Comparison of ENCODE assay signal across 23 mouse cellular contexts in genomic region chr6:148120703-148121102, GRCm38 (mm10).
DNase-seq lines count a peak whose midpoint lies in the region; ATAC-seq and TF ChIP-seq lines count a peak whose summit lies in the region.
"Had no signal": no experiment of that assay in that cellular context is flagged by ENCODE, and none has a peak within 500 bp of the region (broad histone marks: within the 10 kb centered on the region; RNA-seq: fewer than 3 reads in every experiment).

No protein-coding gene starts in this region.

- no peak for TF ChIP-seq POLR2A in MEL (IDR thresholded peaks at IDR 0.05; ENCODE audit: control insufficient read depth in 1 of 2, insufficient read depth in 1 of 2, low read depth in 1 of 2, low read length in 2 of 2, poor library complexity in 1 of 2)

- H3K4me3 ChIP-seq in MEL (ENCODE audit: control insufficient read depth in 1 of 2, insufficient read depth in 1 of 2, low read depth in 2 of 2, low read length in 2 of 2): peak overlapping the region; percentile 16 to 18; a peak in 2 of 4 replicates
- H3K4me3 ChIP-seq: embryonic facial prominence, embryonic 13.5 days; embryonic facial prominence, embryonic 15.5 days; erythroblast, embryonic 14.5 days; forebrain, embryonic 10.5 days; forebrain, embryonic 12.5 days had no signal

- no peaks in the 10 kb centered on the region for H3K9me3 ChIP-seq in MEL (replicated peaks; ENCODE audit: insufficient read depth, low read length)
- H3K9me3 ChIP-seq: embryonic facial prominence, embryonic 13.5 days; embryonic facial prominence, embryonic 15.5 days; forebrain, embryonic 10.5 days; forebrain, embryonic 12.5 days had no signal

- peaks cover 7 to 20% of the 10 kb centered on the region in 2 experiments for H3K4me1 ChIP-seq in MEL (ENCODE audit: control insufficient read depth in 1 of 2, insufficient read depth in 2 of 2, low read length in 2 of 2)
- H3K4me1 ChIP-seq: embryonic facial prominence, embryonic 13.5 days; embryonic facial prominence, embryonic 15.5 days; forebrain, embryonic 10.5 days; forebrain, embryonic 12.5 days had no signal

- no peak for TF ChIP-seq CTCF in MEL (IDR thresholded peaks at IDR 0.05 in 2 of 3, conservative IDR thresholded peaks at IDR 0.05 in 1 of 3; ENCODE audit: control insufficient read depth in 1 of 3, insufficient read depth in 1 of 3, low read depth in 2 of 3, low read length in 3 of 3, poor library complexity in 1 of 3, severe bottlenecking in 1 of 3)

- no peak for TF ChIP-seq RAD21 in MEL (IDR thresholded peaks at IDR 0.05; ENCODE audit: low read depth, low read length)

- H3K27ac ChIP-seq in MEL (ENCODE audit: control insufficient read depth, low read depth, low read length): peak overlapping the region; percentile 67
- H3K27ac ChIP-seq: embryonic facial prominence, embryonic 13.5 days; embryonic facial prominence, embryonic 15.5 days; forebrain, embryonic 10.5 days; forebrain, embryonic 12.5 days had no signal

- no peaks in the 10 kb centered on the region for H3K79me2 ChIP-seq in MEL (ENCODE audit: control insufficient read depth, insufficient read depth, low read length, poor library complexity)

- H3K27me3 ChIP-seq in MEL (ENCODE audit: control insufficient read depth in 1 of 2, insufficient read depth in 2 of 2, low read length in 2 of 2): no peaks in the 10 kb centered on the region
- H3K27me3 ChIP-seq: embryonic facial prominence, embryonic 13.5 days; embryonic facial prominence, embryonic 15.5 days had no signal

- H3K36me3 ChIP-seq in MEL (ENCODE audit: control insufficient read depth in 1 of 2, insufficient read depth in 2 of 2, low read length in 2 of 2): peaks cover 0 to 7% of the 10 kb centered on the region in 2 experiments; a peak in 2 of 4 replicates
- H3K36me3 ChIP-seq: embryonic facial prominence, embryonic 13.5 days; embryonic facial prominence, embryonic 15.5 days; forebrain, embryonic 10.5 days; forebrain, embryonic 12.5 days had no signal

- peak; percentile 61 to 66 for TF ChIP-seq EP300 in MEL (IDR thresholded peaks at IDR 0.05; ENCODE audit: low read depth in 1 of 2, low read length in 2 of 2)

- ATAC-seq in cerebellum, adult (ENCODE audit: insufficient number of reproducible peaks, low FRiP score, low TSS enrichment): 0 out of 2 replicates have a peak, but pooled peaks have one; percentile 15
- ATAC-seq in granulocyte monocyte progenitor cell, adult 5-6 weeks (replicated peaks; ENCODE audit: poor library complexity, severe bottlenecking): peak; percentile 33; the same call in 1 of the 2 replicates
- ATAC-seq in megakaryocyte-erythroid progenitor cell, adult 5-6 weeks (replicated peaks; ENCODE audit: low FRiP score, low TSS enrichment, poor library complexity, severe bottlenecking): peak; percentile 50
- ATAC-seq: forebrain, embryonic 14.5 days; forebrain, embryonic 16.5 days had no signal

- H3K9ac ChIP-seq in MEL (ENCODE audit: control insufficient read depth, low read depth, low read length, poor library complexity, severe bottlenecking): peak overlapping the region; percentile 21
- H3K9ac ChIP-seq: embryonic facial prominence, embryonic 13.5 days; embryonic facial prominence, embryonic 15.5 days; forebrain, embryonic 12.5 days had no signal

- DNase-seq in cerebellum, postnatal 25 days: no peak
- peak; percentile 59 for DNase-seq in MEL (ENCODE audit: low read depth, low spot score)
- no peak for DNase-seq in heart, adult 18-20 months
- DNase-seq in layer of hippocampus, postnatal 14 days (ENCODE audit: low spot score in 2 of 2): no peak
- DNase-seq in thymus, postnatal 14 days: no peak
- DNase-seq: adrenal gland, adult 2 months; adrenal gland, postnatal 10 days; adrenal gland, postnatal 25 days; cerebellum, adult 11-12 months; cerebellum, adult 2 months; cerebellum, adult 9-10 months; cerebellum, postnatal 14 days; embryo, embryonic 11 days had no signal

TF ChIP-seq in MEL, 35 proteins besides CTCF, POLR2A, EP300 and RAD21:
- no peak for TF ChIP-seq UBTF (IDR thresholded peaks at IDR 0.05; ENCODE audit: borderline replicate concordance, insufficient read depth, low read depth, low read length)
- TF ChIP-seq RCOR1 (IDR thresholded peaks at IDR 0.05; ENCODE audit: low read depth, low read length): no peak
- peak; percentile 78 for TF ChIP-seq GATA1 (IDR thresholded peaks at IDR 0.05; ENCODE audit: low read depth, low read length)
- peak; percentile 64 for TF ChIP-seq TCF12 (IDR thresholded peaks at IDR 0.05; ENCODE audit: low read depth, low read length)
- peak; percentile 25; the same call in 1 of the 2 replicates for TF ChIP-seq SIN3A (IDR thresholded peaks at IDR 0.05; ENCODE audit: low read length)
- TF ChIP-seq POLR2AphosphoS5 (IDR thresholded peaks at IDR 0.05; ENCODE audit: borderline replicate concordance, low read depth, low read length): no peak
- peak; percentile 35; the same call in 1 of the 2 replicates for TF ChIP-seq ETS1 (IDR thresholded peaks at IDR 0.05; ENCODE audit: low read depth, low read length)
